Mouse (Mus musculus): ENCODE measurements at regions not wholly inside any gene's neighbourhood (a gene's known extent, or its start where the extent isn't known, plus 50 kb on each side); places are given as distances from the start of the nearest gene placed in this dataset.
"Not testable (repeated sequence)": the region's sequence is repeated elsewhere in the genome, so short reads cannot be mapped to it uniquely, and the experiment has no call there.

- DNase-seq (ENCODE audit: low spot score in 2 of 2), result not testable (repeated sequence)
Measured at GRCm38 (mm10) chr3:8005684-8006083, 1385.4 kb upstream of the 1700008P02Rik start.

GRCm38 (mm10) chr3:8004271-8004670, 1384.0 kb upstream of the 1700008P02Rik start:
- DNase-seq (ENCODE audit: low spot score in 2 of 2), result no peak

GRCm38 (mm10) chr3:8001027-8001426, 1380.8 kb upstream of the 1700008P02Rik start:
- no peak for DNase-seq (ENCODE audit: low spot score in 2 of 2)

- no peak for DNase-seq (ENCODE audit: low spot score in 2 of 2)
Measured at GRCm38 (mm10) chr3:7992322-7992721, 1372.1 kb upstream of the 1700008P02Rik start.

GRCm38 (mm10) chr3:7973287-7973686, 1353.0 kb upstream of the 1700008P02Rik start:
- no peak for DNase-seq (ENCODE audit: low spot score in 2 of 2)

- DNase-seq (ENCODE audit: low spot score in 2 of 2), result no peak
Measured at GRCm38 (mm10) chr3:7953911-7954310, 1333.7 kb upstream of the 1700008P02Rik start.

- DNase-seq (ENCODE audit: low spot score in 2 of 2), result no peak
Measured at GRCm38 (mm10) chr3:7943646-7944381, 1323.6 kb upstream of the 1700008P02Rik start.

All from spleen, postnatal 36 days (tissue).